Mouse (Mus musculus) kidney, postnatal 14 days (tissue): ENCODE results near the gene Cnn3.

Experiments used
- DNase-seq: peaks from one replicate; pipeline ENCODE4 v3.0.0; 2022; ENCODE audit warnings: mixed read lengths

The Cnn3 gene

DNA sequence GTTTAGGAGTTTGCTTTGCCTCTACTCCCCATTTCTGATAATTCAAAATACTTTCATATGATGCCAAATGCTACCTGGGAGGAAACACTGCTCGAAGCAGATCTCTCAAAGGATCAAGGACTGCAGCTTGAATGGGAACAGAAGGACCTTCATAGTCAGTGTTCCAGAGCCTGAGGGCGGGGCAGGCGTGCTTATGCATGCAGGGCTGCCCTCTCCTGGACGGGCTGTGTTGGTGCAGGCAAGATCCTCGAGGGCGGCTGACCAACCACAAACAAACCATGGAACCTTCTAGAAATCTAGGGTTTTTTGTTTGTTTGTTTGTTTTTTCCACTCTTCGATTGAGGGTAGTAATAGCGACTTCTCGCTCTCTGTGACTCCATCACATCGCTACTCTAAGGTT, 73.9 kb downstream of the Cnn3 start:
- peak; percentile 83 for DNase-seq

GRCm38 (mm10) chr3:121500734-121501133, 74.4 kb downstream of the Cnn3 start:
- no peak for DNase-seq

DNA sequence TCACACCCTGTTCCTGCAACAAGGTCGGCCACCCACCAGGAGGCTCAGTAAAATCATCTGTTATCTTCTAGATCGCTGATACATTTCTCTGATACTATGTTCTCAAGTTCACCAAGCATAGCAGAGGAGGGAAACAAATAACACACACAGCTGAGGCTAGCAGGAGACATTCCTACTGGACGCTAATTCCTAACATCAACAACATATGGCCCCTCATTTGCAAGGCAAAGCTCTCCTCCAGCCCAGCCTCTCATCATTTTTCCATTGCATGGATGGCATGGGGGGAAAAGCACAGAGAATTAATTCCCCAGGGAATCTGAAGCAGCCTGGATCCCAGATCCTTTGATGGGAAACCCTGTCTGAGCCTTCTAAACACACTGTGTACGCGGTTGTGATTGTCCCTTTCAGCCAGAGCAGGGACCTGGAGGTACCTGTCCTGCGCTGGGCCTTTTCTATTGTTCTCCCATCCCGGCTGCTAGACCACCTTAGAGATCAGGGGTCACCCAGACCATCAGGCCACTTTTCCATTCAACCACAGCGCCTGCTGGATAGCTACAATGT, 78.7 kb downstream of the Cnn3 start:
- DNase-seq = no peak

DNA sequence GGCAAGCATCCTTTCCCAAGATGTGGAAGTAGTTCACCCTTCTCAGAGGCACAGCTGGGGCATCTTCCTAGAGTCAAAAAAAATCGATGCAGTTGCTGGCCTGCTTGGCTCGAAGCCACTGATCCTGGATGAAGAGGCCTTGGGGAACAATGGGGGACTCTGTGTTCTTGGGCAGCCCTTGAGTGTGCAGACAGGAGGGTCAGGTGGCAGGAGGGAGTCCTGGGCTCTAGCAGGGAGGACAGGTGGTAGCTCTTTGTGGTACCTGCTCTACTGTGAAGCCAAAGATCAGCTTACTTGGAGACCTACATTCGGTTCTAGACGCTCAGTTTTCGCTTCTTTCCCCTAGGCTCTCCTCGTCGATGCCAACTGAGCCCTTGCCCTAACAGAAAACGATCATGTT, 79.9 kb downstream of the Cnn3 start:
- DNase-seq = no peak

DNA sequence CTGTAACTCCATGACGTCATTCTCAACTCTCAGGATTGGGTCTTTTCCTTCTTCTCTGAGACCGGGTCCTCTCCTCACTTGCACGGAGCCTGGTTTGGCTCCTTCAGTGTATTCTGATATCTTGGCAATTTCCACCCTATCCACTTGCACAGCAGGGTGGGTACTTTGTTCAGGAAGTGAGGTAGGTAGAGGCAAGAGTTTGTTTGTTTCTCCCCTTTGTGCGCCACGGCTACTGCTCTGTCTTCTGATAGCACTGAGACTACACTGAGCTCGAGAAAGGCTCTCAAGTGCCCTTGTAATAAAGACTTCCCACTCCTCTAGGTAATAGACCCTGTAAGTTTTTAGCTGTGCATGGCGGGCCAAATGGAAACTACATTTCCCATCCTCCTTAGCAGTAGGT, 80.5 kb downstream of the Cnn3 start:
- DNase-seq = no peak

GRCm38 (mm10) chr3:121507678-121508077, 81.4 kb downstream of the Cnn3 start:
- no peak for DNase-seq
